Mouse (Mus musculus) myocyte (in vitro differentiated cells): ENCODE measurements around the gene Flad1.

ENCODE experiments used
- CEBPB ChIP-seq: IDR thresholded peaks from 2 replicates; pipeline ENCODE4 v1.6.1; 2011; ENCODE audit warnings: mild to moderate bottlenecking, moderate library complexity; ENCODE audit not compliant: poor library complexity, insufficient read depth, severe bottlenecking
- E2F4 ChIP-seq: IDR thresholded peaks from one replicate; pipeline ENCODE4 v1.6.1; 2011; ENCODE audit warnings: mild to moderate bottlenecking, control low read depth, moderate library complexity; ENCODE audit not compliant: insufficient read depth
- MAX ChIP-seq: IDR thresholded peaks from one replicate; pipeline ENCODE4 v1.6.1; 2011; ENCODE audit warnings: low read depth, mild to moderate bottlenecking, control low read depth
- MYOD1 ChIP-seq, 3 experiments: IDR thresholded peaks; one replicate each; pipeline ENCODE4 v1.6.1; 2011; ENCODE audit warnings: control low read depth in 2 of 3, low read depth in 2 of 3, mild to moderate bottlenecking in 2 of 3, moderate library complexity in 1 of 3; ENCODE audit not compliant: insufficient read length in 2 of 3, control insufficient read depth in 1 of 3
- MYOG ChIP-seq, 3 experiments: IDR thresholded peaks; one replicate each; pipeline ENCODE4 v1.6.1; 2011; ENCODE audit warnings: control low read depth in 2 of 3, low read depth in 2 of 3, mild to moderate bottlenecking in 2 of 3; ENCODE audit not compliant: insufficient read length in 2 of 3, control insufficient read depth in 1 of 3, insufficient read depth in 1 of 3
- POLR2A ChIP-seq: IDR thresholded peaks from one replicate; pipeline ENCODE4 v1.6.1; 2011; ENCODE audit warnings: low read depth, mild to moderate bottlenecking, control low read depth, moderate library complexity; ENCODE audit not compliant: insufficient read length
- POLR2AphosphoS2 ChIP-seq: IDR thresholded peaks from one replicate; pipeline ENCODE4 v1.6.1; 2011; ENCODE audit warnings: low read depth, control low read depth; ENCODE audit not compliant: insufficient read length
- SRF ChIP-seq: IDR thresholded peaks from one replicate; pipeline ENCODE4 v1.6.1; 2011; ENCODE audit warnings: low read depth; ENCODE audit not compliant: control insufficient read depth, insufficient read length
- TCF12 ChIP-seq: IDR thresholded peaks from one replicate; pipeline ENCODE4 v1.6.1; 2011; ENCODE audit warnings: mild to moderate bottlenecking, control low read depth; ENCODE audit not compliant: poor library complexity, insufficient read depth, severe bottlenecking
- TCF3 ChIP-seq: IDR thresholded peaks from one replicate; pipeline ENCODE4 v1.6.1; 2011; ENCODE audit warnings: low read depth, control low read depth; ENCODE audit not compliant: insufficient read length
- USF1 ChIP-seq: IDR thresholded peaks from one replicate; pipeline ENCODE4 v1.6.1; 2011; ENCODE audit warnings: low read depth, mild to moderate bottlenecking, control low read depth, moderate library complexity

GRCm38 (mm10) chr3:89365153-89365485 is 46.6 kb downstream of the Flad1 start, which contains the start of gene Dcst1:
- no peak for TF ChIP-seq POLR2A
- no peak for TF ChIP-seq TCF12
- no peak for TF ChIP-seq MYOG (IDR thresholded peaks at IDR 0.05; ENCODE audit: control insufficient read depth in 1 of 3, insufficient read depth in 1 of 3, insufficient read length in 2 of 3, low read depth in 2 of 3)
- no peak for TF ChIP-seq TCF3
- no peak for TF ChIP-seq USF1
- TF ChIP-seq MAX, result no peak
- TF ChIP-seq SRF, result no peak
- TF ChIP-seq E2F4, result no peak
- no peak for TF ChIP-seq CEBPB
- TF ChIP-seq POLR2AphosphoS2, result no peak
- no peak for TF ChIP-seq MYOD1 (IDR thresholded peaks at IDR 0.05; ENCODE audit: control insufficient read depth in 1 of 3, insufficient read length in 2 of 3, low read depth in 2 of 3)
